Mouse (Mus musculus): ENCODE data around the gene Cfap54.

The Cfap54 gene

DNA sequence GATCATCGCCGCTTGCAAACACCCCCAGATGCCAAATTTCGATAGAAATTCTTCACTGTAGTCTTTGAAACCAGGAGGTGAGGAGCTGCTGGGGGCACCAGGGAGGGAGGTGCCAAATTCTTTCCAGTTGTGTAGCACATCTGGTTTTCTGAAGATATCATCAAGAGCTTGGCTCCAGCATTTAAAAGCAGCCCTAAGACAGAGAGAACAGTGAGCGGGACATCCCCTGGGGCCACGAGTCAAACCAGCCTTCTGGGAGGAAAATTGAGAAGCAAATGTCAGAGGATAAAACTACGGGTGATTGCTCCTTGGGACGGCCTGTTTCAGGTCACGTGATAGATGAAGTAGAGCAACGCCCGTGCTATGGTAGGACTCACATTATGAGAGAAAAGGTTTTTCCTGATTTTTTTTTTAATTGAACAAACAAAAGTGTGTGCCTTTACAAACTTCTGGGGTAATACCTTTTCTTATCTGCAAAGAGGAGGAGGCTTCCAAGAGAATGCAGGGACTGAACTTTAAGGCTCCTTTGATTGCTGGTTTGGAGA is 143.6 kb downstream of the Cfap54 start:
- DNase-seq (ENCODE audit: low spot score), result no peak

DNA sequence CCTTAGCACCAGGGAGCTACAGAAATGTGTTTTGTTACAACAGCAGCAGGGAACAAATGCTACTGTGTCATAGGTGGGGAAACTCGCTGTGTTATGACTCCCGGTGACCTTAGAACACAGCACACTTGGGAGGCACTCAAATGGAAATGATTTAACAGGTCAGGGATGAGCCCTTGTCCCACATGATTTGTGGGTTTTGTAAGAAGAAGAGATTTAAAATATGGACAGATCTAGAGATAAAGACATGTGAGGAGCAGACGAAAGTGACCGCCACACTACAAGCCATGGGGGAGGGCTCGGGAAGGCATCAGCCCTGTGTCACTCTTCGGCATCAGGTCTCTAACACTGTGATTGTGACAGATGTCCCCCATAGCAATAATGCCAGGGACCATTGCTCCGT is 144.3 kb downstream of the Cfap54 start:
- DNase-seq (ENCODE audit: low spot score), result no peak

- no peak for DNase-seq (ENCODE audit: low spot score)
These were observed 146.9 kb downstream of the Cfap54 start for GRCm38 (mm10) chr10:92934506-92934905.

GRCm38 (mm10) chr10:92933616-92934015 is 147.8 kb downstream of the Cfap54 start:
- DNase-seq (ENCODE audit: low spot score), result no peak

DNA sequence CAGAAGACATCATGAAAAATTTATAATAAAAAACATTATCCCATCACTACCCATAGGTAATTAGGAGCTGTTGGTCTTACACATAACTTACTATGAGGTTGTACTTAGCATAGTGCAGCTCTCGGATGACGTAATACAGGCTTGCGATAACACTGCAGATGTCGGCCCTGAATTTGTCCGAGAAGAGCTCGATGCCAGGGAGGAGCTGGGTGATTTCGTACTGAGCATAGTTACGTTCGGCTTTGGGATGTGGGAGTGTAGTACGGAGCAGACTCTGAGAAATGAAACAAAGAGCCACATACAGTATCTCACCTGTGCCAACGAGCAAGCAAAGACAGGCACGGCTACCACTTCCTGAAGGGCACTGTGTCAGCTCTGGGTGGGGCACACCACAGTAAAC is 149.0 kb downstream of the Cfap54 start:
- no peak for DNase-seq (ENCODE audit: low spot score)

GRCm38 (mm10) chr10:92930036-92930435 is 151.4 kb downstream of the Cfap54 start:
- peak; percentile 28 for DNase-seq (ENCODE audit: low spot score)

DNA sequence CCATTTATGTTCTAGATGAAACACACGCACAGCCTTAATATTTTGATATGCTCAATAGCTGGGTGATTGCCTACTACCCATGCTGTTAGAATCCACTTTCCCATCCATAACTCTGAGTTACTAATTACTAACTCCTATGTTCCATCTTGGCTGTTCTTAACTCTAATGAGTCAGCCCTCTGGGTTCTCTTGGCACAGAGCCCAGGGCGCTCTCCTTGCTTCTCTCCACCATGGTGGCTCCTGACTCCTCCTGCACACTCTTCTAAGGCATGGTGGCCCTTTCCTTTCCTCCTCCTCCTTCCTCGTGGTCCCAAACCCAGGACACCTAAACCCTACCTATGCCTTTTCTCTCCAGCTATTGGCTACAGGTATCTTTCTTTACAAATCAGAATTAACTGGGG is 153.2 kb downstream of the Cfap54 start:
- DNase-seq (ENCODE audit: low spot score), result peak; percentile 55

DNA sequence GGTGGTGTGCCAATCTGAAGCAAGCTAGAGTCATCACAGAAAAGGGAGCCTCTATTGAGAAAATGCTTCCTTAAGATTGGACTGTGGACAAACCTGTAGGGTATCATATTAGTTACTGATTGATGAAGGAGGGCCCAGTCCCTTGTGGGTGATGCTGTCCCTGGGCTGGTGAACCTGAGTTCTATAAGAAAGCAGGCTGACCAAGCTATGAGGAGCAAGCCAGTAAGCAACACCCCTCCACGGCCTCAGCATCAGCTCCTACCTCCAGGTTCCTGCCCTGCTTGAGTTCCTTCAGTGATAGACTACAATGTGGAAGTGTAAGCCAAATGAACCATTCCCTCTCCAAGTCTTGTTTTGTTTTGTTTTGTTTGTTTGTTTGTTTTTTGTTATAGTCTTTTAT is 162.9 kb downstream of the Cfap54 start:
- no peak for DNase-seq (ENCODE audit: low spot score)

- DNase-seq (ENCODE audit: low spot score), result no peak
These were observed 174.2 kb downstream of the Cfap54 start for GRCm38 (mm10) chr10:92907246-92907645.

DNA sequence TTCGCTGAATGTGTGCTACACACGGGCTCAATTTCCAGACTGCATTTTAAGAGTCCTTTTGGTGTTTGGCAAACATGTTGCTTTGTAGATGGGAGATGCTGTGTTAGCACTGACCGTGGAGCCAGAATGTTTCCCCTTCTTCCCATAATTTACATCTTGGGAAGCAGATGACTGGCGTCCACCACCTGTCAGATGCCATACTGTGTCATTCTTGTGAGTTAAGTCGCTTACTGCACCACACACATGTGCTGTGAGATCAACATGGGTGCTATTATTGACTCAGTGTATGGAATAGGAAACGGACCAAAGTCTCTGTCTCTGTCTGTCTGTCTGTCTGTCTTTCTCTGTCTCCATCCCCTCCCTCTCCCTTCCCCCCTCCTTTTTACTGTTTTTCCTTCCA is 193.0 kb downstream of the Cfap54 start:
- no peak for DNase-seq (ENCODE audit: low spot score)

DNA sequence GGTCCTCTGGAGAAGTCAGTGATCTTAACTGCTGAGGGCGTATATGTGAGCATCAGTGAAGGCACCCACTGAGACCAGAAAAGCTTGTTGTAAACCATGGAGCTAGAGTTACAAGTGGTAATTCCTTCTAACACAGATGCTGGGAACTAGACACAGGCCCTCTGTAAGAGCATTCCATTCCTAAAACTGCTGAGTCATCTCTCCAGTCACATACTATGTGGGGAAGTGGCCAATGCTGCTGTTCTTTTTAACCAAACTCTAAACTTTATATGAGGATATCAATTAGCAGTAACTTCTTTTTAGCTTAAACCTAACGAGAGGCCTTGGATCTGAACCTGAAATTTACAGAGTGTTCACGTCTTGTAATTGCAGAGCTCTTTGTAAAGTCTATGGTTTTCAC is 203.4 kb downstream of the Cfap54 start:
- no peak for DNase-seq (ENCODE audit: low spot score)

GRCm38 (mm10) chr10:92840980-92841379 is 240.4 kb downstream of the Cfap54 start:
- no peak for DNase-seq (ENCODE audit: low spot score)

DNA sequence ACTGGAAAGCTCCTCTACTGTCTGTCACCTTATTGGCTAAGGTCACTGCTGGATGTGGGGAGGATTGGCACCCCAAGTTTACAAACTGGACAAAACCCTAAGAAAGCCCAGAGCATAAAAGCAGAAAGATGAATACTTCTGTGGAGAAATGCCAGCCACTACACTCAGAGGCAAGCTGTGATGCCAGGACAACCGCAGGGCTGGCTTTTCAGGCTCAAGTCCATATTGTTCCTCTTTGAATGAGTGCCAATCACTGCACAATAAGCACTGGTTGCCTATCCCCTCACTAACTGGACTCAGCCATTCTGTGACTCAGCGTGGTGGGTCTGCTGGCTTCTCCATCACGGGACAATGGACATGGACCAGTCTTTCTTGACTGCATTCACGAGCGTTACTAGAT is 243.8 kb downstream of the Cfap54 start:
- DNase-seq (ENCODE audit: low spot score), result no peak

- no peak for DNase-seq (ENCODE audit: low spot score)
These were observed 244.4 kb downstream of the Cfap54 start for GRCm38 (mm10) chr10:92837045-92837444.

DNA sequence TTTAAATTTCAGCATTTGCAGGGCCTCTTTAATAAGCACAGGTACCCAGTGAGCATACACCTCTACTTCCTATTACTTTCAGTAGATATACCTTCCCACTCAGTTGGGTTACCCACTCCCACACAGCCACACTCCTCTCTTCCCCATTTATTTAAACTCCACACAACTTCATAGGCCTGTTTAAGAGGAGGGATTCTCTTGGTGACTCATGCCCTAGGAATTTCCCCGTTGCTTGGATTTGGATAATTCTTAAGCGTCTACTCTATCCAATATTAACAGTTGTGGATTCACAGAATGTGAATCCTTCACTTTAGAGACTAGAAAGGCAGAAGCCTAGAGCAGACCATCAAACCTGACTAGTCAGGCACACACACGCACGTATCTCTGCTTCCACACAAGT is 259.9 kb downstream of the Cfap54 start:
- DNase-seq (ENCODE audit: low spot score), result no peak

DNA sequence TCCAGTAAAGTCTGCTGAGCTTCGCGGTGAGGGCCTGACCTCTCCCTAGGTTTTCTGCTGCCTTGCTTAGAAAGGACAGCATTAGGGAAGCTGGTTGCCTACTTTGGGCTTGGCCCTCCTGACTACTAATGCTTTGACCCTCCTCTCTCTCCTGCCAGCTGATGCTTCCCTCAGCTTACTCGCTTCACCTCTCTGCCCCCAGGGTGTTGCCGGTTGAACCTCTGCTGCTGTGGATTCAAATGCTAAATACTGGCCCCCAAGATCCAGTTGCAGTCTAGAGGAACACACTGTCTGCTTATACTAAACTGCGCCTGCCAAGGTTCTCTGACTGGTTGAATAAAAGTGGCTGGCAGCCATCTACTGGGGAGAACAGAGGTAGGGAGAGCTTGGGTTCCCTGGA is 263.2 kb downstream of the Cfap54 start:
- no peak for DNase-seq (ENCODE audit: low spot score)

- DNase-seq (ENCODE audit: low spot score), result no peak
These were observed 264.5 kb downstream of the Cfap54 start for GRCm38 (mm10) chr10:92816903-92817302.

- DNase-seq (ENCODE audit: low spot score), result no peak
These were observed 270.5 kb downstream of the Cfap54 start for GRCm38 (mm10) chr10:92810894-92811293.

DNA sequence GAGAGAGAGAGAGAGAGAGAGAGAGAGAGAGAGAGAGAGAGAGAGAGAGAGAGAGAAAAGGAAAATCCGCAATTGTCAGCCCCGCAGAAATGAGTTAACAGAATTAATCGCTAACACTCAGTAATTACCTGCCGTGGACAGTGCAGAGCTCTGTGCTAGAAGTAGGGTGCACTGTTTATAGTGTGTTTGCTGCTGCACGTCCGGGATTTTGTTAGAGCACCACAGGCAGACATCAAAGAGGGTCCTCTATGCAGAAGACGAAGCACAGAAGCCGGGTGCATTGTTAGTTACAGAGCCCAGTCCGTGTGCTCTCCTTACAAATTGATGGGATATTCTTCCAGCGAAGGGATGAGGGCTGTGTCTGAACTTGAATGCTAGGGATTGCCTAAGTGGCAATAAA is 289.5 kb downstream of the Cfap54 start:
- no peak for DNase-seq (ENCODE audit: low spot score)

GRCm38 (mm10) chr10:92791531-92791900 is 289.9 kb downstream of the Cfap54 start:
- DNase-seq (ENCODE audit: low spot score), result no peak

GRCm38 (mm10) chr10:92790893-92791530 is 290.4 kb downstream of the Cfap54 start:
- no peak for DNase-seq (ENCODE audit: low spot score)

- DNase-seq (ENCODE audit: low spot score), result no peak
These were observed 291.2 kb downstream of the Cfap54 start for GRCm38 (mm10) chr10:92790247-92790646.

DNA sequence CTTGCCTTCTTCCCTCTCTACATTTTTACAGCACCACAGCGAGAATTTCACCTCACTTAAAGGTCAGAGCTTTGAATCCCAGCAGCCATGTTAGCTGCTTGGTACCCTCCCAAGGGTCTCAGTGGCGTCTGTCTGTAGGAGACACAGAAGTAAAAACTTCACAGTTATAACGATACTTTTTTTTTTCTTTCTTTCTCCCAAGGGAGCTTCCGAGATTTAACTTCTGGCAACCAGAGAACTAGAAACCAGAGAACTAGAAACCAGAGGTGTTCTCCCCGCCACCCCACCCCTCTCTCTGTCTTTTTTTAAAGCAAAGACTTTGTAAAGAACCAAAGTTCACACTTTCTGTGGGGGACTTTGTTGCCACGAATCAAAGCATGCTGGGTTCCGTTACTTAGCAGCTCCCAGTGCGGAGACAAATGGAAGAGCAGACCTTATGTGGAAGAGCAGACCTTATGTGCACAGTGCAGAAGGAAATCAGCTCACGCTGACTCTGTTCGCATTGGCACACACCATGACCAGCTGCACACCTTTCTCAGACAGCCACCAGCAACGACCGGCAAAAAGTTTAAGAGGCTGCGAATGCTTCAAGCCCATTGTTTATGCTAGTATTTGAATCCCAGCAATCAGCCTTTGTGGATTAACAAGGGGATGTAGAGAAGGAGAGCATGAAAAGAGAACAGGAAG is 292.9 kb downstream of the Cfap54 start:
- no peak for DNase-seq (ENCODE audit: low spot score)

GRCm38 (mm10) chr10:92782691-92783090 is 298.7 kb downstream of the Cfap54 start:
- DNase-seq (ENCODE audit: low spot score), result no peak
